Mouse (Mus musculus) cerebral cortex, adult 2 months (tissue): ENCODE measurements around the gene Gper1.

ENCODE experiments used
- WGBS: fragments of 180-500 bp; shearing (Covaris S2); methylation state at CpG from one replicate; pipeline ENCODE4 v1.1.7; 2018; 5-methylcytosine and 5-hydroxymethylcytosine counted together

Gper1 gene

DNA sequence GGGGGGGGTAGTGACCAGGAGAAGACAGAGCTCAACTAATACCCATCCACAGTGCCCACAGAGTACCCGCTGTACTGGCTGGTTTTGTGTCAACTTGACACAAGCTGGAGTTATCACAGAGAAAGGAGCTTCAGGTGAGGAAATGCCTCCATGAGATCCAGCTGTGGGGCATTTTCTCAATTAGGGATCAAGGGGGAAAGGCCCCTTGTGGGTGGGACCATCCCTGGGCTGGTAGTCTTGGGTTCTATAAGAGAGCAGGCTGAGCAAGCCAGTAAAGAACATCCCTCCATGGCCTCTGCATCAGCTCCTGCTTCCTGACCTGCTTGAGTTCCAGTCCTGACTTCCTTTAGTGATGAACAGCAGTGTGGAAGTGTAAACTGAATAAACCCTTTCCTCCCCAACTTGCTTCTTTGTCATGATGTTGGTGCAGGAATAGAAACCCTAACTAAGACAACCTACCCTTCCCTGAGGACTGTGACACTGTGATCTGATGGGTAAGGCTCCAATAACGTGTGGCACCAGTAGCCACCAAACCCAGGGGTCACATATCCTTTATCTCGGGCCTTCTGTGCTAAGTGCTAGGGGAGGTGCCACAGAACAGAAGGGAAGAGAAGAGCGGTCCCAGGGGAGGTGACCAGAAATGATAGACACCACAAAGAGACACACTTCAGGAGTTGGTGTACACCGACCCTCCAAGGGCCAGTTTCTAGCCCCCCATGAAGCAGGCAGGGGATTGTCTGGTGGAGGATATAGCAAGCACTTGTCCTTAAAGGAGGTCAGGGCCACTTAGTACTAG is 32.4 kb upstream of the Gper1 start:
- WGBS, result 84% methylated on average over 5 of the region's 5 CpGs

DNA sequence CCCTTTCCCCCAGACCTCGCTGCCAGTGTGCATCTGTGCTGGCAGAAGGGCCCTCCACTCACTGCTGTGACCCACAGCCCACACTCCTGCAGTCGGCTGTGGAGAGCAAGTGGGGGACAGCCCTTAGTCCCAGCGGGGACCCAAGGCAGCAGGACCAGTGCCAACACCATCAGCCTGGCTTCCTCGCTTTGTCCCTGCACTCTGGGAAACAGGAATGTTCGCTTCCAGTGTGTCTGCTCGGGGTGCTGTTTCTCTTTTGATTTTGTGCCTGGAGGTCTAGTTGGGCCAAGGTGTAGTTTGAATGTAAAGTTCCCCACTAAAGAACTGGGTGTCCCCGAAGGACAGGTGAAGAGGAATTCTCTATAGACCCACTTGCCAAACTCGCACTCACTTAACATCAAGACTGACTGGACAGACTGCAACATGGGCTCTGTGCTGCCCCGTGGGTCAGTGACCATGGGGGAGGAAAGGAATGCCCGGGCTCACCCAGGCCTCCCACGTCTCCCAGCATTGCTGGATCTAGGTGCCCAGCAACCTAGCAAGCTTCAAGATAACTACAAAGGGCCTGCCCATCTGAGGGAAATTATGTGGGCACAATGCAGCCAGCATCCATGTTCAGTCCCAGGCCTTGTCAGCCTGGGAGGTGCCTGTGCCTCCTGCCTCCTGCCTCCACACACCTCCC is 31.5 kb upstream of the Gper1 start:
- WGBS, result 56% methylated on average over 11 of the region's 11 CpGs

DNA sequence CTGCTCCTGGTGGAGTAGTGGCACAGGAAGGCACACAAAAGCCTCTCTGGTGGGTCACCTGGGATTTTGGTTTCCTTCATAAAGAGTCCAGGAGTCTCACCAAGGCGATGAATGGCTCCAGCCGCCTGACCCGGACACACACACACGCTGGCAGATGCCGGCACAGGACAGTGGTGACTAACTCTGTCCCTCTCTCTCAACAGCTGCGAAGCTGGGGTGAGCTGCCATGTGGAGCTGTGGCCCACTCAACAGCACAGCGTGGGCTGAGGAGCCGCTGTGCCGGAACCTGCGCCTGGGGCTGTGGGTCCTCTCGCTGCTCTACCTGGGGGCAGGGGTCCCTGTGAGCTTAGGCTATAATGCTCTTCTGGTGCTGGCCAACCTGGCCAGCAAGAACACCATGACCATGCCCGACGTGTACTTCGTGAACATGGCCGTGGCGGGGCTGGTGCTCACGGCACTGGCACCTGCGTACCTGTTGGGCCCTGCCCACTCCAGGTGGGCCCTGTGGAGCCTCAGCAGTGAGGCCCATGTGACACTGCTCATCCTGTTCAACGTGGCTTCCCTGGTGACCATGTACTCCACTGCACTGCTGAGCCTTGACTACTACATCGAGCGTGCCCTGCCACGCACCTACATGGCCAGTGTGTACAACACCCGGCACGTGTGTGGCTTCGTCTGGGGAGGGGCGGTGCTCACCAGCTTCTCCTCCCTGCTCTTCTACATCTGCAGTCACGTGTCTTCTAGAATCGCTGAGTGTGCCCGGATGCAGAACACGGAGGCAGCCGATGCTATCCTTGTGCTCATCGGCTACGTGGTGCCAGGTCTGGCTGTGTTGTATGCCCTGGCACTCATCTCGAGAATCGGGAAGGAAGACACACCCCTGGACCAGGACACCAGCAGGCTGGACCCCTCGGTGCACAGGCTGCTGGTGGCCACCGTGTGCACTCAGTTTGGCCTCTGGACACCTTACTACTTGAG is 30.4 kb upstream of the Gper1 start:
- WGBS, result 76% methylated on average over 37 of the region's 37 CpGs

DNA sequence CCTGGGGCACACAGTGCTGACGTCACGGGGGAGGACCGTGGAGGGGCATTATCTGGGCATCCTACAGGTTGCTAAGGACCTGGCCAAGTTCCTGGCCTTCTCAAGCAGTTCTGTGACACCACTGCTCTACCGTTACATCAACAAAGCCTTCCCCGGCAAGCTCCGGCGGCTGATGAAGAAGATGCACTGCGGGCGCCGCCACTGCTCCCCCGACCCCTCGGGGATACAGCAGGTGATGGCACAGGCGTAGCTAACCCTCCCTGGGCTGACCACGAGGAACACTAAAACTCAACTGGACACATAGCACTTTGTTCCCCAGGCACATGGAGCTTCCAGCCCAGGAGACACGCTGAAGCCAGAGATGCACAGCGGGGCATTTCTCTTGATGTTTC is 29.8 kb upstream of the Gper1 start:
- 83% methylated on average over 16 of the region's 16 CpGs for WGBS

DNA sequence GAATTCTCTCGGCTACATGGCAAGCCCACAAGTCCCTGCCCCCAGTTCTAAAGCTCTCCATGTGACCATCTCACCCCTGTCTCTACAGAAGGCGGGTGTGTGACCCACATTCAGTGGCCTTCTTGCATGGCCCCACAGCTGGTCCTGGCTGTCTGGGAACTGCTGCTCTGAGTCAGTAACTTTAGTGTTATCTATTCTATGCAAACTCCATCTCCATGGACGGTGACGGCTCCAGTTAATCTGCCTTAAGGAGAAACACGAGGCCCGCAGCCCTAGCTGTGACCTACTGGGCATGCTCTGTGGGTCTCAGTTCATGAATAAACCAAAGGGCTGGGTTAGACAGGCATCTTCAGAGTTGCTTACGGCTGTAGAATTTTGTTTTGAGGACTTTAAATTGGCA is 28.6 kb upstream of the Gper1 start:
- 67% methylated on average over 7 of the region's 7 CpGs for WGBS

DNA sequence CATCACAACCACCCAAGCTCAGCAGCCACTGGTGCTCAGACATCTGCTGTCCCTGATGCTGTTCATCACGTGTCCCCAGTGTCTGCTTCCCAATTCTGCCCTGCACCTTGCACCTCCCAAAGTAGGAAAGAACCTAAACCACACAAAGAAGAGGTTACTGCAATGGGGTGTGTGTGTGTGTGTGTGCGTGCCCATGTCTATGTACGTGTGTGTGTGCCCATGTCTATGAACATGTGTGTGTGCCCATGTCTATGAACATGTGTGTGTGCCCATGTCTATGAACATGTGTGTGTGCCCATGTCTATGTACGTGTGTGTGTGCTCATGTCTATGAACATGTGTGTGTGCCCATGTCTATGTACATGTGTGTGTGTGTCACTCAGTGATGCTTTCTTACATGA is 27.4 kb upstream of the Gper1 start:
- 86% methylated on average over 4 of the region's 4 CpGs for WGBS

DNA sequence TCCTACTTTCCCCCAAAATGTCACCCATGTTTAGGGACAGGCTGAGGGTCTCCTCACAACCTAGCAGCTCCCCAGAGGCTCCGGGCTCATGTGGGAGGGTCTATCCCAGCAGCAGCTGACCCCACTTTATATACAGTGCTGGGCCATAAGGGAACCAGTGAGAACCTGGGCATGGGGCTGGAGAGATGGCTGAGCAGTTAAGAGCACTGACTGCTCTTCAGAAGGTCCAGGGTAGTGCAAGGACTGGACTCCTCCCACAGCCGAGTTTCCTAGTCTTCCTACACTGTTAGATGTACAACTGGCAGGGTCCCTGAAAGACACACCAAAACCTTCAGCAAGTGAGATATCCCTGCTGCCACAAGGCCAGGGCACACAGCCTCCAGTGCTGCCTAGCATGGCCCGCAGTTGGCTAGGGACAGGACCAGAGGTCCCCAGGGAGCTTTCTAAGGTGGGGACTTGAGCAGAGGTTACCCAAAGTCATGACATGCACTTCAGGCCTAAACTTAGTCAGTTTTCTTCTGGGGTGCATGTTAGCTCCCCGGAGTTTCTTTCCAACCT is 25.5 kb upstream of the Gper1 start:
- WGBS, result 76% methylated on average over 4 of the region's 4 CpGs

DNA sequence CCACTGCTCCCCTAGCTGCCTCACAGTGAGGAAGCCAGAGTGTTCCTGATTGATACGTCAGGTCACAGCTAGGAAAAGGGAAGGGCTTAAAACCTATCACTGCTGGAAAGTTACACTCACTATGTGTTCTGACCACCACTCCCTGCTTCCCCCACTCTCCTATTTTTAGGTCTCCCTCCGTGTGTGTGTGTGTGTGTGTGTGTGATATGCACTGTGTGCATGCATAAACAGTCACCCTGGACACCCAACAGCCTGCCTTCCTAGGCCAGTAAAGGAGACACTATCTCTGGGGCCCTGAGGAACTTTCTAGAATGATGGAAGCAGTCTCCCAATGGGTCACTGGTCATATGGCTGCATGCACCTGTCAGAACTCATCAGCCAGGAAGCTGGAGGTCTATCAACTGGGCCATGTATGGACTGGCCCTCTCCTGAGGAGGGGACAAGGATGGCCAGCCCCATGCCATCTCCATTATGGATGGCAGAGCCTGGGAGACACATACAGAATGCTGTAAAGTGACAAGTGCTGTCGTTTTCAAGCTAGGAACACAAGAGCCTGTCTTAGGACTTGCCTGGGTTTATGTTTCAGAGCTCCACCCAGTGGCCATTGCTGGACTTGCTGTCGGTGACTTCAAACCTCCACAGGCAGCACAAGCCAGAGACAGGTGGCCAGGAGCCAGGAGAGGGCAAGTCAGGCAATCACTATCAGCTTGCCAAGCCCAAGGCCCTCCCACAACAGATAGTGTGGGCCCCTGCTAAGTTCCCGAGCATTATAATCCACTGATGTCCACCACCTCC is 24.8 kb upstream of the Gper1 start:
- 12% methylated on average over 5 of the region's 5 CpGs for WGBS

DNA sequence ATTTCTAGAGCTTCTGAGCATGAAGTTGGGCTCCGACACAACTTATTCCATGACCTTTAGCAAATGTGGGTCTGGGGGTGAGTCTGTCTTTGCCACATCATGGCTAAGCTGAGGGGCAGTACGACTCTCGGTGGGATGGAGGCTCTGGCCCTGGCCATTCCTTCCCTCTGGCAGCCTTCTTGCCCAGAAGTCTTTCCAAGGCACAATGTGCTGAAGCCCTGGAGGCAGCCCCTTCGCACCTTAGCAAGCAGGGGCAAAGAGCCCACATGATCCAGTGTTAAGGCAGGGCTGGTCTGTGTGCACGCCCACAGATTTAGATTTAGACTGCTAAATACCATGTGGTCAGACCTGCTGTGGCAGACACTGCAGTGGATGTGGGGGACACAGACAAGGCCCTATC is 24.2 kb upstream of the Gper1 start:
- 51% methylated on average over 5 of the region's 5 CpGs for WGBS

DNA sequence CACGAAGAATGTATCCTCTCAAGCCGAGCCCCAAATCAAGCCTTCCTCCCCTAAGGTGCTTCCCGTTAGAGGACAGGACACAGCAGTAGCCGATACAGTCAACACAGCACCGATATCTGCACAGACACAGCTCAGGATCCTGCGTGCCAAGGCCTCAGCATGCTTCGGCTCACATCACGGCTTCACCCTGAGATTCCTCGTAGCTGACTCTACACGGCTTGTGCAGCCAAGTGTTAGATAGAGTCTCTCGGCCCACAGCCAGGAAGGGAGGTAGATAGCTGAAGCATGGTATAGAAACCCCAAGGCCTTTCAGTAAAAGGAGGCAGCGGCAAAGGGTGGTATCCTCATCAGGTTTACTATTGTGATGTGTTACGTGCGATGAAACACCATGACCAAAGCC is 23.0 kb upstream of the Gper1 start:
- 85% methylated on average over 14 of the region's 14 CpGs for WGBS

DNA sequence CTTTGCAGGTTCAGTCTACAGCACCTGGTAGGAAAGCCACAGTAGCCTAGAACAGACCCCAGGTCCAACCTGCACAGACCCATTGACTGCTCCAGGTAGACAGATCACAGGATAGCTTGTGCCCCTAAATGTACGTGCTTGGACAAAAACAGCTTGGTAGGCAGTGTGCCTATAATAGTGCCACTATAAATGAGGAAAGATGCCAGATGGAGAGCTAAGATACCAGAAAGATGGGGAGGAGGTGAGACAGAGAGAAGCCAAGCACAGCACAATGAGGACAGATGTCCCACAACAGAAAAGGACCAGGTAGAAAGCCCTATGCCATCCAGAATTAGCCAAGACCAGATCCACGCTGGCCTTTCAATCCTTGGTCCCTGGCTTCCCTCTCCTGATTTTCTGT is 20.8 kb upstream of the Gper1 start:
- 58% methylated on average over 2 of the region's 2 CpGs for WGBS

DNA sequence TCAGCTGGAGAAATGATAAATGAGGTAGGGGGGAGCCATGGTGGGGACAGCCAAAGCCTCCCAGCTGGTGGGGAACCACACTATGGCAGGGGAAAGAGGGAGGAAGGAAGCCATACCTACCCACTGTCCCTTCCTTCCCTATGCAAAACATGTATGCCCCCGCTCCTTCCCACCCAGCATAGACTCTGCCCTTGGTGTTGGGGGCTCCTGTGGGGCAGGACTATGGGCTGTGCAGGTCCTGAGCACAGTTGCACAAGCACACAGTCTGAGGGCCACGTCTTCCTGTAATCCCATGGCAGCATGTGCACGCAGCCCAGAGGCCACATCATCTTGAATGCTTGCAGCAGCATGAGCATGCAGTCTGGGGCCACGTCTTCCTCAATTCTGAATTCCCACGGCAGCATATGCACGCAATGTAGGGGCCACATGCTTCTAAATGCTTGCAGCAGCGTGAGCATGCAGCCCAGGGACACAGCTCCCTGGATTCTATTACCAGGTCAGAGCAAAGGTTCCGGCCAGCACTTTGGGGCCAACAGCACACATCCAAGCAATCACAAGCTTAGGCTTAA is 19.2 kb upstream of the Gper1 start:
- WGBS, result 86% methylated on average over 8 of the region's 8 CpGs

DNA sequence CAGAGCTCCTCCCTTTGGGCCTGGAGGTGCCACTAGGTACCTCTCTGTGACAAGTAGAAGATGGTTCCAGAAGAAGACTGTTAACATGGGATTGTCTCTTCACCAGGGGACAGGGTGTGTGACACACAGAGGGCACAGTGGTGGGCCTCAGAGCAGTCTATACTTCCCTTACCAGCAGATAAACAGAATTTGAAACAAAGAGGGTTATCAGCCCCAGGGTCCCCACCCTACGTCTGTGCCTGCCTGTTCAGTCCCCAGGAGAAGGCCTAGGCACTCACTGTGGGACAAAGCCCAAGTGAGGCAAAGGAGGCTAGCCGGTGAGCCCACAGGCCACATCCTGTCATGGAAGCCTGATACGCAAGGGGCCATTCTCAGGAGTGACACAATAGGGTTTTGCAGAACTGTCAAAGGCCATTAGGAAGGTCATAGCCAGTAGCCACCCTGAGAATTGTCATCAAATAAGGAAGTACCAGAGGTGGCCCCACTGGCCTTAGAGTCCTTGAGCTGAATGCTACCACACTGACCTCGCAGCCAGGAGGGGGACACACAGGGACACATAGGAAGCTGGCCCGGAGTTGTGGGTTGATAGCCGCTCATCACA is 18.1 kb upstream of the Gper1 start, which contains the start of gene C130050O18Rik:
C130050O18Rik (plus strand) TSS at position 480 of the 601 bp plus-strand sequence.
- 89% methylated on average over 6 of the region's 6 CpGs for WGBS

DNA sequence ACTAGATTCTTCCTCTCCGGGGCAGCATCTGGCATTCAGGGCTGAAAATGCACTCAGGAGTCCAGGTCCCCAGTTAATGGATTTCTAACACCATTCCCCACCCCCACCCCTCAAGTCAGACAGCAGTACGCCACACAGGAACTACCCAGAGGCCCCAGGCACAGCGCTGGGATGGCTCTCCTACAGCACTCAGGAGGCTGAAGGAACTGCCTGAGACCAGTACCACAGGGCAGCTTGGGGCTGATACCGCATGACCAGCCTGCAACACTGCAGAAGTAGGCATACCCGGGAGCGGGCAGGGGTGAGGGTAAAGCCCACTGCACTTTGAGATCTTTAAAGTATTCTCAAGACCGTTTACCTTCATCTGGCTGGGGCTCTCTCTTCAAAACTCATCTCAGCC is 17.5 kb upstream of the Gper1 start:
- WGBS, result 90% methylated on average over 7 of the region's 7 CpGs

DNA sequence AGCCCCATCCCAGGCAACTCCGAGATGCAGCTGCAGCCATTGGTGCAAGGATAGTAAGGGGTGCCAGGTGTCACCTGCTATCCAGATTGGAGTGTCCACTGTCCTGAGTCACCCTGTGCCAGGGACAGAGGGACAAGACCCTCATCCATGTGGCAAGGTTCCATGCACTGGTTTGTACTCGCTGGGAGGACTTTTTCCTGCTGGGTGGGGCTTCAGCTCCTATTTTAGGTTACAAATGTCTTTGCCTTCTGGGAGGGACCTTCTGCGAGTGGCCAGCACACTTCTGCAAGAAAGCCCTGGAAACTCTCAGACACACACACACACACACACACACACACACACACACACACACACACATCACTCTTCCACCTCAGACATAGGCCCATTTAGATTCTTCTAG is 17.0 kb upstream of the Gper1 start:
- 71% methylated on average over 3 of the region's 3 CpGs for WGBS

DNA sequence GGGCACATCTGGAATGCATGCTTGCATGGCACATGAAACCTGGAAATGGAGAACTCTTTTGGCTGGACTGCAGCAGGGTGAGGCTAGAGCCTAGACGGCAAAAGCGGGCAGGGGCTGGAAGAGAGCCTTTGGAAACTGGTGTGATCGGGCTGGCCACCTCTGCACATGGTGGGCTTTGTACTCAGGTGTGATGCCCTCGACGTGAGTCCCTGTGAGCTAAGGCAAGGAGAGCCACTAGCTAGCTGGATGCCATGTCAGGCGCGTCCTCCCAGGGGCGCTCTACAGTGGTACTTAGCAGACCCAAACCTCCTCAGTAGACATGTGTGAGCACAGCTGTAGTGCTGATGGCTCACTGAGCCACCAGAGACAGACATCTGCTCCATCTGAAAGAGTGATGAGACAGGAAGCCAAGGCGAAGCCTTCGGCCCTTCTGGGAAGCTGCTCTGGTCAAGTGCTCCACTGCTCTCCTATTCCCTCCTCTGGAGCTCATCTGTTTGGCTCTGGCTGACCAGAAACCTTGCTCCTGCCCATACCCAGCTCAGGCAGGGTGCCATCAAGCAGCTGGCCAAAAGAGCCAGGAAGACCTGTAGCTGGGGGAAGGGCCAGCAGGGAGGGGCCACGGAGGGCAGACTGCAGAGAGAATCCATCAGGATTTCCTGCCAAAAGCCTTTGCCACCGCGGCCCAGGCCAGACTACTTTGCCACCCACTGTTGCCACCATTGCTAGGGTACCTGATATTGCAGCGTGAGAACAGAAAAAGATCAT is 15.6 kb upstream of the Gper1 start:
- WGBS, result 77% methylated on average over 14 of the region's 14 CpGs

DNA sequence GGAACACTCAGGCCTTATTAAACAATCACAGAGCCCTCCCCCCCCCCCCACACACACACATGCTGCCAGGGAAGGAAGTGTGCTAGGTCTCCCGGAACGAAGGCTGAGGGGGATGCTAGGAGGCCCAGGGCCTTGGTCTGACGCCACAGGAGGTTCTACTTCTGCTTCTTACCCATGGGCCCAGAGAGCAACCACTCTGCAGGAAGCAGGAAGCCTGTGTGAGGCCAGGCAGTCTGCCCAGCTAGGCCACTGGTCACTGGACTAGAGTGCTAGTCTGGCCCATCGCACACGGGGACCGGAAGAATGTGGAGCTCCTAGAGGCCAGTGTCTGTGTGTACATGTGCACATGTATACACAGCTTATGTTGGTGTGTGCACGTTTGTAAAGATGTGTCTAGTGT is 14.4 kb upstream of the Gper1 start:
- 69% methylated on average over 7 of the region's 7 CpGs for WGBS

DNA sequence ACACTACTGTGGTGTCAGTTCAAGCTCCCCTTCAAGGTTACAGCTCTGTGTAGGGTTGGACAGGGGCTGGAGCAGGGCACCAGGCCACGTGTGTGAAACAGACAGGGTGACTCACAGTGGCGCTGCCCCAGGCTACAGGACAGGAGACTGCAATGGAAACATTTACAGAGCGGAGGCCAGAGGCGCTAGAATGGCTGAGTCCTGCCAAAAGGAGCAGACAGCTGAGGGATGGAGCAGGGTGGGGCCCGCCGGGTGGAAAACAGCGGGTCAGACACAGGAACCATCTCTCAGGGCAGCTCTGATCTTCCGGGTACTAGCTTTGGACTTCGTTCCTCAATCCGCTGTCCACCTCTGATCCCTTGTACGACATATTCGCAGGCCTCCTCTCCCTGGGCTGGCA is 13.5 kb upstream of the Gper1 start:
- WGBS, result 68% methylated on average over 12 of the region's 12 CpGs

DNA sequence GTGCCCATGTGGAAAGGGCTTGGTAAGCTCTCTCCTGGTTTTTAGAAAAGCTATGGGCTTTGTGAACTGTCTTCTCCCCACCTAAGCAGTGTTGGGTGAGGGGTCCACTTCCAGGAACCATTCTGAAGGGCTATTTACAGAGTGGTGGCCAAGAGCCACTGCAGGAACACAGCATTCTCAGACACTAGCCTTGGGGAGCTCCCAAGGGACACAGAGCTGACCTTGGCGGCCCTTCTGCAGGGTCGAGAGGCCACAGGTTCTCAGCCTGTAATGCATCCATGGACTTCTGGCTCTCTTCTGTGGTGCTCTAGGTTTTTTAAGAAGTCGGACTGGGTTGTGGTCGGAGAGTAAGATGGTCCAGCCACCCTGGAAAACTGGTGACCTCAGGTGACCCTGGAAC is 12.9 kb upstream of the Gper1 start:
- 83% methylated on average over 4 of the region's 4 CpGs for WGBS

DNA sequence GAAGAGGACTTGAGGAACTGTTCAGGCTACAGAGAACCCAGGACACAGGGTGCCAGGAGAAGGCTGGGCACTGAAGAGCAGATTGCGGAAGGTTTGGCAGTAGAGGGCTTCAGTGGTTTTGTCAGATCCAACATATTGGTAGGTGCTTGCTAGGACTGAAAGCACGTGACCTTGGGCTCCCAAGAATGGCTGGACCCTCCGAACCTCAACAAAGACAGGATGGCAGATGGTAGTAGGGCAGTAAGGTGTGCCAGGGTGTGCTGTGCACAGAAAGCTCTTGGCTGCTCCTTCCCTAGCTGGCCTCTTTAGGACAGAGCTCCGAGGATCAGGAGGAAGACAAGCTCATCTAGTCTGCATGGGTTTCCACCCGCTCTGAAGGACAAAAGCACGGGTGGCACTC is 11.8 kb upstream of the Gper1 start:
- 95% methylated on average over 6 of the region's 6 CpGs for WGBS
